Mouse (Mus musculus) lung, postnatal 36 days (tissue): ENCODE results near the gene Bcam.

Experiments used
- DNase-seq: peaks from one replicate; pipeline ENCODE4 v3.0.0; 2022; ENCODE audit warnings: mixed read lengths

Bcam gene

GRCm38 (mm10) chr7:19751070-19751383 is 19.8 kb downstream of the Bcam start:
- DNase-seq, result peak; percentile 35

DNA sequence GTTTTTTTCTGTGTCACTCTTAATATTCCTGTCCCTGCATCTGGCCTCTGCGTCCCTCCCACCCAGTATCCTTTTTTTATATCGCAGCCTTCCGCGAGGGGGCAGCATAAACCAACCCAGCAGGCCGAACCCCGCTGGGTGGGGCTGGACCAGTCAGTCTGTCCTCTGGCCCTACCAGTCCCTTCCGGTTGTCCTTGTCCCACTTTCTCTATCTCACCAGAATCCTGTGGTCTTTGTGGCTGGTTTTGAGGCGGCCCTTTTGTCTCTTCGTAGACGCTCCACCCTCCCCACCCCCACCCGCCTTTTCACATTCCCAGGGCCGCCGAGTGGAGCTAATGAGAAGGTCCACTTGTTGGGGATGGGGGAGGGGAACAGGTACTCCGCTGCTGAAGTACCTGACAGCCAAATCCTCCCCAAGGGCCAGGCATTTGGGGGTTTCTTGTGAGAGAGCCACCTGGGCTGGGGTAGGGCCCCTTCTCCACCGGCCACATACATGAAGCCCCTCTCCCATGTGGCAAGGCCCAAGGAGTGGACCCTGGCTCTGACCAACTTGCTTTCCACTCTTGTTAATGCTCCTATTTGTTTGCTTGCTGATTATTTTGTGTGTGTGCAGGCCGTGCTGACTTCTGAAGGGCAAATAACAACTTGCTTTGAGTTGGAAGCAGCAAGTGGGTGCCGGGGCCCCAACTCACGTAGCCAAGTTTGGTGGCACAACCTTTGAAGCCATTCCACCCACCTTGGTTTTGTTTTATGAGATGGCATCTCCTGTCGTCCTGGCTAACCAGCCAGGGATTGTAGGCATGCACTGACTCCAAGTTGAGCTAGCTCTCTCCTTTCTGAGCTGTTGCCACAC is 20.4 kb downstream of the Bcam start, which contains the start of gene Nectin2:
Gene Nectin2, minus strand, starts transcription at position 267 of the 853 bp plus-strand sequence.
- DNase-seq, result peak; percentile 94

GRCm38 (mm10) chr7:19749389-19750216 is 21.2 kb downstream of the Bcam start:
- DNase-seq, result peak; percentile 99

DNA sequence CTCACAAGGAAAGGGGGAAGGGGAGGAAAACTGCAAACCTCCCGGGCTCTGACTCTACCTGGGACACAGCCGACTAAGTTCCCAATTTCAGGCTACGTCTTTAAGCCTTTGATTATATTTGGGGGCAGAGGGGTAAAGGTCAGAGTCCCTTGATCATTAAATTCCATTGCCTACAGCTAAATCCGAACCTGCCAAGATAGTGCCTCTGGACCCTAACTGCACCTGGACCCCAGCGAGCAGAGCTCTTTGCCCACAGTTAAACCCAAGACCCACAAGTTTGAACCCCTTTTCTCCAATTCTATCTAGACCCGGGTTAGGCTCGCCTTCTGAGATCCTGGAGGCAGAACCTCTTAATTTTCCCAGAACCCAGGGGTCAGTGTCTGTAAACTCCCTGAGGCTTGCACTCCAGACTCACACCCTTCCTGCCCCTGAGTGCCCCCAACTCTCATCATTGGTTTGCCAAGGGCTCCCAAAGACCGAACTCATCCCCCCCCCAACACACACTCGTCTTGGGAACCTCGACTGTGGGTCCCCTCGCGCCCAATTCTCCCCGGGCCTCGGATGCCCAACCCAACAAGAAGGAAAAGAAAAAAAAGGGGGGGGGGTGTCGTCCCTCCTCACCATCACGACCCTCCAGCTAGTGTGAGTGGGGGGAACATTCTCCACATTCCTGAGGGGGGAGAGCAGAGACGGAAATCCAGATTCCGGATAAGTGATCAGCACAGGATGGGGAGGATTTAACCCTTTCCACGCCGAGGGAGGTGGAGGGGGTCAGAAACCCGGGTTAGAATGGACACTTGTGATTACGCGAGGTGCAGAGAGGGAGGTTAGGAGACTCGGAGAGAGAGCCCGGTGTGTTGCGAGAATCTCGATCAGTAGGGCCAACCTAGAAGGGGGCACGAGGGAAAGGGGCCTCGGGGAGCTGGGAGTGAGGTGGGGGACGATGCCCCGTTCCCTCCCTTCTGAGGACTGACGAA is 22.3 kb downstream of the Bcam start:
- peak; percentile 31 for DNase-seq

DNA sequence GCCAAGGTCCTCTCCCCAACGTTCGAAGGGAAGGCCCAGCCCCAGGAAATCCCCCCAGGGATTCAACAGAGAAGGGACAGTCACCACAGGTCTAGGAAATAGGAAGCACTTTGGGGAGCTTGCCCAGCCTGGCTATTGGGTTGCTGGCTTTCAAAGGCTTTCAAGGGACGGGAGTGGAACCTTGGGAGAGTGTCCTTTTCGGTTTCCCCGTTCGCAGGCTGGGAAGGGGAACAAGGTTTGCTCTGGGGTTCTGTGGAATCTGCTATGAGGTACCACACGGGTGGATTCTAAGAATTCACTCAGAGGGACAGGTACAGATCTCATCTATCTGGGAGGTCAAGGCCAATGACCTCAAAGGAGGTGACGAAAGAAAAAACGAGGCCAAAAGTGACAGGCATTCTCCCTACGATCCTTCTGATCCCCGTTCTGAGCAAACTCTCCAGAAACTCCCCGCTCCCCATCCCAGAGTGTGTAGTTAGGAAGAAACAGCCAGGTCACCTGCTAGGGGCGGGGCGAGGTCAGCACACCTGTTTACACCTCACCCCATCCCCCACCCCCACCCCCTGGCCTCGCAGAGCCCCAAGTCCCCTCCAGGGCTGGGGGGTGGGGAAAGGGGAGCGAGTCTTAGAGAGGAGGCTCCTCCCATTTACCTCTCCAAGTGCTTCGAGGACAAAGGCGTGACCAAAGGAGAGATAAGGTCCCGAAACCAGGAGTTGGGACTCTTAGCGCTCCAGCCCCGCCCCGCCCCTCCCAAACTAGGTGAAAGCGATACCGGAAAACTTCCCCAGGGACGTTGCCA is 23.2 kb downstream of the Bcam start:
- DNase-seq, result peak; percentile 85

DNA sequence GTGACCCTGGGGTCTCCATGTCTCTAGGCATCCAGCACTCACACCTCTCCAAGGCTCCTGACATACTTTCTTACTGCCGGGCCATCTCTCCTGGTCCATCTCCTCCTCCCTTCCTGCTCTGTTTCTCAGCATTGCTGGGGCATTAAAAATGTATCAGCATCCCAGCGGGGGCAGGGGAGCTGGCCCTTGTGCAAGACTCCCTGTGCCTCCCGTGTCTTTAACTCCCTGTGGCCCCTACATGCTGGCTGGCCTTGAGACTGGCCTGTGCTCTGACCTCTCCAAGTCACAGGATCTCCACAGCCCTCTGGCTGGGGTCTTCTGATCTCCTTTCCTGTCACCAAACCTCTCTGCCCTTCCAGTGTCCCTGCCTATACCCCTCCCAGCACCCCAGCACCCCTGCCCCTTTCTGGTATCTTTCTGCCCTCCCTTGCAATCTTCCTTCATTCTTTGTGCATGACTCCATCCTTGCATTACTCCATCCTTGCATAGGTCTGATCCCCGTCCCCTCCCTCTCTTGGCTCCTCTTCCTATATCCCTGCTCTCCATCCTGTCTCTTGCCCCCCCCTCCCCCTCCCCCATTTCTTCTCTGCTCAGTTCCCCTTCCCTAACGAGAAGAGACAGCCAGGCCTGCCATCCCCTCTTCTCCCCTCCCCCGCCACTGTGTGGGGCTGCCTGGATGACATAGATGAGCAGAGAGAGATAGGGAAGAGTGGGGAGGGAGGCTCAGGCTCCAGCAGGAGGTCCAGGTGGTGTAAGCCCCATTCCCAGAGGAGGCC is 24.2 kb downstream of the Bcam start:
- DNase-seq, result no peak

DNA sequence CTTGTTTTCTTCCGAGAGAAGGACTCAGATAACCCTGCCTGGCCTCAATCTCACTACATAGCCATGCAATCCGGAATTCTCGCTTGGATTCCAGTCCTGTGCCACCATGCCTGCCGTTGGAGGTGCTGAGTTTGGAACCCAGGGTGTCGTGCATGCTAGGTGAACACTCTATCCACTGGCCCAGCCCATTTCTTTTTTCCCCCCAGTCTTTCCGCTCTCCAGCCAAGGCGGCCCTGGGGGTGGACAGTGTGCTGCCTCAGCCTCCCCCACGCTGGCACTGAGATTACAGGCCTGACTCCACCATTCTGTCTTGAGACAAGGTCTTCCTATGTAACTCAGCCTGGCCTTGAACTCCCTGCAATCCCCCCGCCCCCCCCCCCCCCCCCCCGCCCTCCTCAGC is 24.8 kb downstream of the Bcam start:
- DNase-seq, result no peak

GRCm38 (mm10) chr7:19744590-19745385 is 26.0 kb downstream of the Bcam start:
- peak; percentile 53 for DNase-seq

- DNase-seq, result no peak
Observed at GRCm38 (mm10) chr7:19743791-19744190, 27.0 kb downstream of the Bcam start.

- no peak for DNase-seq
Observed at GRCm38 (mm10) chr7:19742468-19742867, 28.3 kb downstream of the Bcam start.

- no peak for DNase-seq
Observed at GRCm38 (mm10) chr7:19741329-19742031, 29.3 kb downstream of the Bcam start.

DNA sequence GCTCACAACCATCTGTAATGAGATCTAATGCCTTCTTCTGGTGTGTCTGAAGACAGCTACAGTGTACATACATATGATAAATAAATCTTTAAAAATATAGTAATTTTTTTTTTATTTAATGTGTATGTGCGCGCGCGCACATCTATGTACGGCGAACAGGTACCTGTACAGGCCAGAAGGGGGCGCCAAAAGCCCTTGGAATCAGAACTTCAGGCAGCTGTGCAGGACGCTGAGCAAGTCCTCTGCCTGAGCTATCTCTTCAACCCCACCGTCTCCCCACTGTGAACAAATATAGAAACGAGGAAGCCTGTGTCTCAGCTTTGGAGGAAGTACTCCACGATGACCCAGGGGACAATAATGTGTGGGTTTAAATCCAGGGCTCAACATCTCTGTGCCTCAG is 30.5 kb downstream of the Bcam start:
- DNase-seq, result peak; percentile 65

GRCm38 (mm10) chr7:19738771-19739170 is 32.0 kb downstream of the Bcam start:
- DNase-seq, result no peak

DNA sequence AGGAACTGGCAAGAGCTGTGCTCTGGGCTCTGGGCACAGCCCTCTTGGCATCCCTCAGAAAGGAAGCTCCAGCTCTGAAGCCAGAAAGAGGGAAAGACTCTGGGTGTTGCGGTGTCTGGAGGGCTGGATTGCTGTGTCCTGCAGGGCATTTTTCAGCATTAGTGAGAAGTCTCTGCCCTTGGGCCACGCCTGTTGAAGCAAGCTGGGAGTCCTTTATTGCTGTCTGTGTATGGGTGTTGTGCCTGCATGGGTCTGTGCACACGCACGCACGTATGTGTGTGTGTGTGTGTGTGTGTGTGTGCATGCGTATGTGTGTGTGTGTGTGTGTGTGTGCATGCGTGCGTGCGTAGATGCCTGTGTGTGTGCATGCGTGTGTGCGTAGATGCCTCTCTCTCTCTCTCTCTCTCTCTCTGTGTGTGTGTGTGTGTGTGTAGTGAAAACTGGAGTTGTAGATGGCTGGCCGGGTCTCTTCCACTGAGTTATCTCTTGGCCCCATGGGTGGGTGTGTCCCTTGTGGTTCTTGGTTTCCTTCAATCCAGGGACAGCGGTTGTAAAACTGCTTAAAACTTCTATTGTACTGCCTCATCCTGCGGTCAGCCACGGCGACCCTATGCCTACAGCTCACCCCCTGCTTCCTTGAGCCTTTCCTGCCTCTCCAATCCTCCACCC is 34.3 kb downstream of the Bcam start:
- DNase-seq, result no peak

DNA sequence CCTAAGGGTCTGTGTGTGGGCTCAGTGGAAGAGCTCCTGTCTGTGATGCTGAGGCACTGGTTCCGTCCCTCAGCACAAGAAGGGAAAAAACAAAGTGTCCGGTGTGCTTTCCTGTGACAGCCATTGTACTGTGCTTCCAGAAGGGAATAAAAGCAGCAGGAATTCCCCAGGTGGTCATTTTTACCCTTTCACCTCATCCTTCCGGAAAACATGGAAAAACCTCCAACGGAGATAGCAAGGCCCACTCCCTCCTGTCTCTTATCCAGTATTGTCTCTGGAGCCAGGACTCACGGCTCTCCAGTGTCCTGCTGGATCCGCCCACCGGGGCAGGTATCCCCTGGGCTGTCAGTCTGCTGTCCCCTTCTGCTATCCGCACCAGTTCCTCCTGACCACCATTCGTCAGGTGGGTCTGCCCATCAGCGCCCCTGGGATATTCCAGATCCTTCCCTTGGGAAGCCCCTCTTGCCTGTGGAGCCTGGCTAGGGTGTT is 36.6 kb downstream of the Bcam start:
- DNase-seq, result no peak

GRCm38 (mm10) chr7:19726541-19726940 is 44.3 kb downstream of the Bcam start:
- no peak for DNase-seq

DNA sequence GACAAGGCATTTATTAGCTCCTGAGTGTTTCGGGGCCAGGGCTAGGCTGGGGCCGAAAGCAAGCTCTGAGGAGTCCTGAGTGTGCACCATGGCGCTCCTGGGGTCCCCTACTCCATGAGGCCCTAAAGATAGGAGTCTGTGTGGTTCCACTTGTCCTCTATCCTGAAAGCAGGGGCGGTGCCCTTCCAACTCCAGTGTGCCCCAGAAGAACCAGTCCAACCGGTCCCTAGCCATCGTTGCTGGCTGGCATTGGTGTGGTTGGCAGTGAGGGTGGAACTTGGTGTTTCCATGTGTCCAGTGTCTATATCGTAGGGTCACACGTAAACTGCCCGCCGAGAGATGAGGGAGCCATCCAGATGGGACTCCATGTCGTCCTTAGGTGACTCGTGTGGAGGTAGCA is 46.6 kb downstream of the Bcam start:
- peak; percentile 84 for DNase-seq

DNA sequence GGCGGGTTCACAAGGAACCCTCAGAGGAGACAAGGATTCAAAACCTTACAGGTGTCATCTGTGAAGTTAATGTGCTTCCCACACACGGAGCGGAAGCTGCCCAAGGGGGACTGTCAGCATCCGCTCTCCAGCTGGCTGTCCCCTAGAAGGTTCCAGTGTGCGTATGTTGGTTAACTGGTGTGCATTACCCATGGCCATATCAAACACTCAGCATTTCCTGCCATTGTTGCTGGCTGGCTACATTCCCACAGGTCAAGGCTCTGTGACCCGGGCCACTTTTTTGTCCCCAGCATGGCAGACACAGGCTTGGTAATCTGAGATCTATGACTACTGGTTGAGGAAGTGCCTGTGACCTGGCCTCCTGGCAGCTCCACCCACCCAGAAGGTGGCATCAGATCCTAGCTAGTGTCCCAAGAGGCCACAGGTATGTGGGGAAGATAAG is 48.0 kb downstream of the Bcam start:
- peak; percentile 81 for DNase-seq

DNA sequence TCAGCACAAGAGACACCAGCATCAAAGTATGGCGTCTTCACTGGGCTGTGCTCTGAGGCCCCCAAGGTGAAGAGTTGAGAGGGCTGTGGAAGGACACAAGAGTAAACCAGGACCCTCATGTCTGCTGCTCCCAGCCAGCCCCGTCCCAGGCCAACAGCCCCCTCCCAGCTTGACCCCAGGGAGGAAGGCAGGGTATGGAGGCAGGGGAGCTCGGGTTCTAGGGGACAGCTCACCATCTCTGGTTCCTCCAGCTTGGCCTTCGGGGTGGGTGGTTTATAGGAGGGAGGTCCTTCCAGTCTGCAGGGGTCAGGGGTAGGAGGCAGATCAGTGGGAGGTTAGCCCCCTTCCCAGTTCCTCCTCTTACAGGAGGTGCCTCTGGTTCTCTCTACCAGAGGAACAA is 51.6 kb downstream of the Bcam start:
- DNase-seq, result no peak
